Mouse (Mus musculus): ENCODE results near the gene Otulinl. TPM values are rescaled to one million over a fixed set of nuclear protein-coding genes. Genes with fewer than 3 reads are reported as not detected.

Gene Otulinl
- polyA plus RNA-seq, 1 experiment from 2014 or later, result 9.8 TPM

GRCm38 (mm10) chr15:27688041-27688651 is 6.8 kb upstream of the Otulinl start:
- no peaks in the 10 kb centered on the region for H3K36me3 ChIP-seq (ENCODE audit: control insufficient read depth, insufficient read depth, low read length)
- ATAC-seq (ENCODE audit: insufficient read depth, low FRiP score, low TSS enrichment), result no peak
- H3K9me3 ChIP-seq (ENCODE audit: control insufficient read depth, low read length), result no peaks in the 10 kb centered on the region
- H3K27ac ChIP-seq (ENCODE audit: low read depth, low read length), result no peak overlapping the region
- 63% methylated on average over 9 of the region's 9 CpGs for WGBS
- DNase-seq (ENCODE audit: low spot score), result no peak
- no peaks in the 10 kb centered on the region for H3K27me3 ChIP-seq (ENCODE audit: control insufficient read depth, insufficient read depth, low read length)
- no peak overlapping the region for H3K4me3 ChIP-seq (ENCODE audit: low read depth, low read length)
- no peak overlapping the region for H3K9ac ChIP-seq (ENCODE audit: low read length)
- H3K4me2 ChIP-seq (ENCODE audit: low read depth), result no peak overlapping the region
- no peaks in the 10 kb centered on the region for H3K4me1 ChIP-seq (ENCODE audit: control insufficient read depth, insufficient read depth, low read length)

DNA sequence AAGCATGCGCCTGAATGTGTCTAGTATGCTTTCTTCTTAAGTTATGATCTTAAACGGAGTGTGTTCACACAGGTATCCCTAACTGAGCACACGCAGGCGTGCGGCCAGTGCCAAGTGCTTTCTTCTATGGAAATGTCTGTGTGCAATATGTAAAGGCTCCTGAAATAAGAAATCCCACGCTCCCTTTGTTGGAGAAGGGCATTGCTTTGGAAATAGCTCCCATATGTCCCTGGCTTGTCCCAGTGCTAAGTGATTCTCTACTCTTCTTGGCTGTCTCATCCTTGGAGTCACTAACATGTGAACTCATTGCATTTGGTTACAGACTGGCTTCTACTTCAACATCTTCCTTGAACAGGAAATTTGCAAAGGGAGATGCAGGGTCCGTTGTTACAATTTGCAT is 3.4 kb upstream of the Otulinl start:
- peaks cover 2% of the 10 kb centered on the region; the same call in 1 of the 2 replicates for H3K27me3 ChIP-seq (ENCODE audit: control insufficient read depth, insufficient read depth, low read length)
- H3K36me3 ChIP-seq (ENCODE audit: control insufficient read depth, insufficient read depth, low read length), result no peaks in the 10 kb centered on the region
- no peak for DNase-seq (ENCODE audit: low spot score)
- ATAC-seq (ENCODE audit: insufficient read depth, low FRiP score, low TSS enrichment), result no peak
- H3K4me2 ChIP-seq (ENCODE audit: low read depth), result no peak overlapping the region
- H3K4me3 ChIP-seq (ENCODE audit: low read depth, low read length), result no peak overlapping the region
- 0 out of 2 replicates have a peak, but pooled peaks cover 3% of the 10 kb centered on the region for H3K4me1 ChIP-seq (ENCODE audit: control insufficient read depth, insufficient read depth, low read length)
- WGBS, result 91% methylated on average over 7 of the region's 7 CpGs
- H3K27ac ChIP-seq (ENCODE audit: low read depth, low read length), result no peak overlapping the region
- no peak overlapping the region for H3K9ac ChIP-seq (ENCODE audit: low read length)
- H3K9me3 ChIP-seq (ENCODE audit: control insufficient read depth, low read length), result no peaks in the 10 kb centered on the region

DNA sequence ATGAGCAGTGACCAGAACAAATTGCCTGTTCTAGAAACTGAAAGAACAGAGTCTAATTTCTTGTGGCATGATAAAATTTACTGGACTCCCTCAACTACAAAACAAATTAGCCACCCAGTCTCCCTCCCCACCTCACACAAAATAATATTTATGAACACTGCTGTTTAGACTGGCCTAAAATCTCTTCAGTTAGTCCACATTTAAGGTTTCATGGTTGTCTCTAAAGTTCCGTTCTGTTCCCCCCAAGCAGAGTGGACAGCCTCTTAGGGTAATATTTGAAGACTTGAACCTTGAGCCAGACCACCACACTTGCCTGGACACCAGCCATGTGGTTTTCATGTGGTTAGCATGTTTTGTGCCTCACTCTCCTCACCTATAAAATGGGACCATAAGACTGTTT is 1.8 kb upstream of the Otulinl start:
- 88% methylated on average over 1 of the region's 1 CpGs for WGBS
- H3K4me2 ChIP-seq (ENCODE audit: low read depth), result no peak overlapping the region
- no peak overlapping the region for H3K27ac ChIP-seq (ENCODE audit: low read depth, low read length)
- peaks cover 2% of the 10 kb centered on the region; the same call in 1 of the 2 replicates for H3K27me3 ChIP-seq (ENCODE audit: control insufficient read depth, insufficient read depth, low read length)
- DNase-seq (ENCODE audit: low spot score) (no peak), ATAC-seq (ENCODE audit: insufficient read depth, low FRiP score, low TSS enrichment) (no peak)
- no peaks in the 10 kb centered on the region for H3K36me3 ChIP-seq (ENCODE audit: control insufficient read depth, insufficient read depth, low read length)
- 0 out of 2 replicates have a peak, but pooled peaks cover 3% of the 10 kb centered on the region for H3K4me1 ChIP-seq (ENCODE audit: control insufficient read depth, insufficient read depth, low read length)
- no peak overlapping the region for H3K9ac ChIP-seq (ENCODE audit: low read length)
- H3K9me3 ChIP-seq (ENCODE audit: control insufficient read depth, low read length), result no peaks in the 10 kb centered on the region
- H3K4me3 ChIP-seq (ENCODE audit: low read depth, low read length), result no peak overlapping the region

DNA sequence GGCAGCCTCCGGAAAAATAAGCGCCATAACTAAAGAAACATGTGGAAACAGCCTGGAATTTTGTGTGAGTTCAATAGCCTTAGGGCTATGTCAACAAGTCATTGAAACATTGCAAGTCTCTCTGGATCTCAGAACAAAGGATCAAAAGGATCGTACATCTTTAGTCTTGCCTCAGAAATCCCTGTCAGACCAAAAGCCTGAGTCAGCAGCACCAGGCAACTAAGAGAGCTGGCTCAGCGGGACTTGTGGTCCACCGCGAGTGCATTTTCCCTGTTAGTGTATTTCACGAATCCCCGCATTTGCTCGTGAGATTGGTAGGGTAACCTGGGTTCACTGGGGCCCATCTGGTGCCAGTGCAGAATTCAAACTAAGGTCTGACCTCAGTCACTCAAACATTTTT is 1.2 kb upstream of the Otulinl start:
- Histone ChIP-seq H3K4me2 (ENCODE audit: low read depth) (no peak overlapping the region), H3K4me3 (ENCODE audit: low read depth, low read length) (no peak overlapping the region), H3K27me3 (ENCODE audit: control insufficient read depth, insufficient read depth, low read length) (peaks cover 2% of the 10 kb centered on the region; the same call in 1 of the 2 replicates), H3K27ac (ENCODE audit: low read depth, low read length) (no peak overlapping the region), H3K36me3 (ENCODE audit: control insufficient read depth, insufficient read depth, low read length) (no peaks in the 10 kb centered on the region), H3K9ac (ENCODE audit: low read length) (no peak overlapping the region), H3K4me1 (ENCODE audit: control insufficient read depth, insufficient read depth, low read length) (0 out of 2 replicates have a peak, but pooled peaks cover 3% of the 10 kb centered on the region), H3K9me3 (ENCODE audit: control insufficient read depth, low read length) (no peaks in the 10 kb centered on the region)
- ATAC-seq (ENCODE audit: insufficient read depth, low FRiP score, low TSS enrichment) (no peak), DNase-seq (ENCODE audit: low spot score) (peak; percentile 24)
- 29% methylated on average over 9 of the region's 9 CpGs for WGBS

DNA sequence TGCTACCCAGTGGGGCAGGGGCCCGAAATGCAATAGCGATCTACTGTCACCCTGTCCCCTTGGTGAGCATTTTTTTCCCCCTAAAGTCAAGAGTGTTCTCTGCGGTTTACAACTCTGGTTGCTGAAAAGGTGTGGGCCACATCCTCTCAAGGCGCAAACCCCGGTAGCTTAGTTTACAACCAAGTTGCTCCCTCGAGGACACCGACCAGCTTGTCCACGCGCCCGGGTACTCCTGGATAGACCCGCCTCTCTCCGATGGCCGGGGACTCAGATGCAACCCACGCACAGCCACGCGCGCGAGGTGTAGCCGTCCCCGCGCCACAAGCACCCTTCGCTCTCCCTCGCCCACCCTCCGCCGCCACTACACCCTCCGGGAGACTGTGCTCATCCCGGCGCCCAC is 382 bp downstream of the Otulinl start:
- no peaks in the 10 kb centered on the region for H3K9me3 ChIP-seq (ENCODE audit: control insufficient read depth, low read length)
- 3% methylated on average over 26 of the region's 28 CpGs for WGBS
- no peaks in the 10 kb centered on the region for H3K36me3 ChIP-seq (ENCODE audit: control insufficient read depth, insufficient read depth, low read length)
- DNase-seq (ENCODE audit: low spot score) (no peak), ATAC-seq (ENCODE audit: insufficient read depth, low FRiP score, low TSS enrichment) (no peak)
- H3K4me2 ChIP-seq (ENCODE audit: low read depth), result peak overlapping the region; percentile 49
- H3K27ac ChIP-seq (ENCODE audit: low read depth, low read length), result no peak overlapping the region
- H3K27me3 ChIP-seq (ENCODE audit: control insufficient read depth, insufficient read depth, low read length), result peaks cover 2% of the 10 kb centered on the region; the same call in 1 of the 2 replicates
- H3K4me1 ChIP-seq (ENCODE audit: control insufficient read depth, insufficient read depth, low read length), result 0 out of 2 replicates have a peak, but pooled peaks cover 3% of the 10 kb centered on the region
- H3K4me3 ChIP-seq (ENCODE audit: low read depth, low read length), result peak overlapping the region; percentile 71
- peak overlapping the region; percentile 62 for H3K9ac ChIP-seq (ENCODE audit: low read length)

DNA sequence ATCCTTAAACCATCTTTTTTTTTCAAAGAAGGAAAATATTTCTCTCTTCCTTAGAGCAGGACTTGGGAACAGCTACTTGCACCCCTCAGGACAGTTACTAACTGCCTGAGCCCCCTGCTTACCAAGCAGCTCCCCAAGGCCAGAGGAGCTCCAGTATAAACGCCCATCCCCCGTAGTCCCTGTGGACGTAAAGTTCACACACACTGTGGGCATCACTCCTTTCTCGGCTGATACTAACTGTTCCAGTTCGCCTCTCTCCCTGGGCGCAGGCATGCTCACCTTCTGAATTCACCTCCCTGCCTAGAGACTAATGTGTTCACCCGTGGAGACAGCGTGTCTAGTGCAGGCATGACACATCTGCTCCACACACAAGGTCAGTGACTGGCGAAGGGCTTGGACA is 2.9 kb downstream of the Otulinl start:
- Histone ChIP-seq H3K36me3 (ENCODE audit: control insufficient read depth, insufficient read depth, low read length) (no peaks in the 10 kb centered on the region), H3K4me3 (ENCODE audit: low read depth, low read length) (no peak overlapping the region), H3K4me1 (ENCODE audit: control insufficient read depth, insufficient read depth, low read length) (0 out of 2 replicates have a peak, but pooled peaks cover 3% of the 10 kb centered on the region), H3K9ac (ENCODE audit: low read length) (no peak overlapping the region), H3K27ac (ENCODE audit: low read depth, low read length) (no peak overlapping the region), H3K27me3 (ENCODE audit: control insufficient read depth, insufficient read depth, low read length) (peaks cover 2% of the 10 kb centered on the region; the same call in 1 of the 2 replicates), H3K9me3 (ENCODE audit: control insufficient read depth, low read length) (no peaks in the 10 kb centered on the region), H3K4me2 (ENCODE audit: low read depth) (no peak overlapping the region)
- ATAC-seq (ENCODE audit: insufficient read depth, low FRiP score, low TSS enrichment) (no peak), DNase-seq (ENCODE audit: low spot score) (no peak)
- 83% methylated on average over 9 of the region's 9 CpGs for WGBS

DNA sequence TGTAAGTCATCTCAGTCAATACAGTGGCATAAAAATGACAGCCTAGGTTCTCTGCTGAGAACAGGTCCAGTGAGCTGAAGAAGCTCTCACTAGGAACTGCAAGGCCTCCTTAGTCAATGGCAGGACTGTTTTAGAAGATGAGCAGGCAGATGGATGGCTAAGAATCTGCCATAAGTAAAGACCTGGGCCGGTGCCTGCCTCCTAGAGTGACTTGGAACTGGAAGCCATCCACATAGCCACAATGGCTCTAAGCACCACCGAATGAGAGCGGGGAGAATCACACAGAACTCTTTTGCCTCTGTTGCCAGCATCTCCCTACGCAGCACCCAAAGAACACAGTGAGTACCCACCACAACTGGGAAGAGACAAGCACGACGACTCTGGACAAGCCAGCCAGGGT is 3.6 kb downstream of the Otulinl start:
- Histone ChIP-seq H3K27me3 (ENCODE audit: control insufficient read depth, insufficient read depth, low read length) (peaks cover 2% of the 10 kb centered on the region; the same call in 1 of the 2 replicates), H3K9me3 (ENCODE audit: control insufficient read depth, low read length) (no peaks in the 10 kb centered on the region), H3K36me3 (ENCODE audit: control insufficient read depth, insufficient read depth, low read length) (no peaks in the 10 kb centered on the region), H3K9ac (ENCODE audit: low read length) (no peak overlapping the region), H3K4me1 (ENCODE audit: control insufficient read depth, insufficient read depth, low read length) (0 out of 2 replicates have a peak, but pooled peaks cover 3% of the 10 kb centered on the region), H3K27ac (ENCODE audit: low read depth, low read length) (no peak overlapping the region), H3K4me3 (ENCODE audit: low read depth, low read length) (no peak overlapping the region), H3K4me2 (ENCODE audit: low read depth) (no peak overlapping the region)
- 90% methylated on average over 6 of the region's 6 CpGs for WGBS
- ATAC-seq (ENCODE audit: insufficient read depth, low FRiP score, low TSS enrichment), result no peak
- no peak for DNase-seq (ENCODE audit: low spot score)

- H3K4me2 ChIP-seq (ENCODE audit: low read depth), result no peak overlapping the region
- 73% methylated on average over 9 of the region's 9 CpGs for WGBS
- DNase-seq (ENCODE audit: low spot score) (no peak), ATAC-seq (ENCODE audit: insufficient read depth, low FRiP score, low TSS enrichment) (no peak)
- H3K27me3 ChIP-seq (ENCODE audit: control insufficient read depth, insufficient read depth, low read length), result peaks cover 2% of the 10 kb centered on the region; the same call in 1 of the 2 replicates
- no peak overlapping the region for H3K4me3 ChIP-seq (ENCODE audit: low read depth, low read length)
- no peaks in the 10 kb centered on the region for H3K36me3 ChIP-seq (ENCODE audit: control insufficient read depth, insufficient read depth, low read length)
- no peaks in the 10 kb centered on the region for H3K9me3 ChIP-seq (ENCODE audit: control insufficient read depth, low read length)
- no peak overlapping the region for H3K9ac ChIP-seq (ENCODE audit: low read length)
- no peak overlapping the region for H3K27ac ChIP-seq (ENCODE audit: low read depth, low read length)
- 0 out of 2 replicates have a peak, but pooled peaks cover 3% of the 10 kb centered on the region for H3K4me1 ChIP-seq (ENCODE audit: control insufficient read depth, insufficient read depth, low read length)
Observed at GRCm38 (mm10) chr15:27676211-27676610, 5.2 kb downstream of the Otulinl start.

- 95% methylated on average over 7 of the region's 7 CpGs for WGBS
- H3K4me1 ChIP-seq (ENCODE audit: control insufficient read depth, insufficient read depth, low read length), result no peaks in the 10 kb centered on the region
Observed at GRCm38 (mm10) chr15:27675122-27675521, 6.3 kb downstream of the Otulinl start.

More at GRCm38 (mm10) chr15:27675122-27675521, 6.3 kb downstream of the Otulinl start:
- Histone ChIP-seq H3K27me3 (ENCODE audit: control insufficient read depth, insufficient read depth, low read length) (no peaks in the 10 kb centered on the region), H3K27ac (ENCODE audit: low read depth, low read length) (no peak overlapping the region), H3K9ac (ENCODE audit: low read length) (no peak overlapping the region), H3K36me3 (ENCODE audit: control insufficient read depth, insufficient read depth, low read length) (no peaks in the 10 kb centered on the region), H3K9me3 (ENCODE audit: control insufficient read depth, low read length) (no peaks in the 10 kb centered on the region), H3K4me3 (ENCODE audit: low read depth, low read length) (no peak overlapping the region), H3K4me2 (ENCODE audit: low read depth) (no peak overlapping the region)
- DNase-seq (ENCODE audit: low spot score) (no peak), ATAC-seq (ENCODE audit: insufficient read depth, low FRiP score, low TSS enrichment) (no peak)
